Mouse (Mus musculus) heart, embryonic 16.5 days (tissue): ENCODE measurements at regions not wholly inside any gene's neighbourhood (a gene's known extent, or its start where the extent isn't known, plus 50 kb on each side); places are given as distances from the start of the nearest gene placed in this dataset.

Experiments used
- ATAC-seq: fragments of 200-750 bp; cut with Nextera tagmentation; replicated peaks from 2 replicates; pipeline ENCODE4 v1.8.0; 2017; ENCODE audit warnings: moderate number of reproducible peaks; ENCODE audit not compliant: insufficient read depth, low FRiP score; ENCODE audit errors: extremely low read depth
- H3K27ac ChIP-seq: fragments of 300-500 bp; sonication (generic); 2 replicates; pipeline ENCODE4 v1.5.1; 2014; ENCODE audit warnings: mild to moderate bottlenecking, low read length, control low read depth, moderate library complexity
- H3K27me3 ChIP-seq: fragments of 300-500 bp; sonication (generic); 2 replicates; pipeline ENCODE4 v1.6.1; 2014; ENCODE audit warnings: low read length, mixed read lengths; ENCODE audit not compliant: control insufficient read depth, insufficient read depth
- H3K36me3 ChIP-seq: fragments of 300-500 bp; sonication (generic); 2 replicates; pipeline ENCODE4 v1.6.1; 2014; ENCODE audit not compliant: control insufficient read depth, insufficient read depth
- H3K4me1 ChIP-seq: fragments of 300-500 bp; sonication (generic); 2 replicates; pipeline ENCODE4 v1.6.1; 2014; ENCODE audit warnings: low read length, mixed read lengths; ENCODE audit not compliant: control insufficient read depth, insufficient read depth
- H3K4me2 ChIP-seq: fragments of 300-500 bp; sonication (generic); 2 replicates; pipeline ENCODE4 v1.6.1; 2014; ENCODE audit warnings: low read depth, mild to moderate bottlenecking, control low read depth, low read length
- H3K4me3 ChIP-seq: fragments of 300-500 bp; sonication (generic); 2 replicates; pipeline ENCODE4 v1.5.1; 2014; ENCODE audit warnings: mild to moderate bottlenecking, control low read depth, low read length
- H3K9ac ChIP-seq: fragments of 300-500 bp; sonication (generic); 2 replicates; pipeline ENCODE4 v1.6.1; 2014; ENCODE audit warnings: low read length, control low read depth
- H3K9me3 ChIP-seq: fragments of 300-500 bp; sonication (generic); replicated peaks from 2 replicates; pipeline ENCODE4 v1.6.1; 2016; ENCODE audit warnings: low read length; ENCODE audit not compliant: control insufficient read depth
- WGBS: fragments of 180-500 bp; shearing (Covaris S2); extraction: QIAGEN DNeasy Blood & Tissue Kit; methylation state at CpG from one replicate; pipeline ENCODE4 v1.1.7; 2014; 5-methylcytosine and 5-hydroxymethylcytosine counted together

DNA sequence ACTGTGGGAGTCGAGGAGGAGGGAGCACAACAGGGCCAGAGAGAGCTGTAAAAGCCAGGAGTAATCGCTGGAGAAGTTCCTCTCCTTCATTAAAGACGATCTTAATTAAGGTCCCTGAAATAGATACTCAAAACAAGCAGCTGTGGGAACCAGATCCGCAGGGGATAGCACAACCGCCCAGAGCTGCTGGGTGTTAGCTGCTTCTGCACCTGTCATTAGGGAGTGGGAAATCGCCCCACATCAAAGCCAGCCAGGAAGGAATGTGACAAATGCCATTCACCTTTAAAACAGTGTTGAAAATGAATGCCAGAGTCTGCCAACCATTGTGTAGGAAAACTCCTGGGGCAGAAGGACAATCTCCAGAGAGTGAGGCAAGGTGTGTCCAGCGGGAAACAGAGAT, 112.5 kb downstream of the Cyp26b1 start:
- ATAC-seq: no peak
- Histone ChIP-seq H3K4me1 (peaks cover 4% of the 10 kb centered on the region; the same call in 1 of the 2 replicates), H3K4me2 (no peak overlapping the region), H3K9ac (no peak overlapping the region), H3K27me3 (no peaks in the 10 kb centered on the region), H3K4me3 (no peak overlapping the region), H3K36me3 (no peaks in the 10 kb centered on the region), H3K27ac (no peak overlapping the region), H3K9me3 (no peaks in the 10 kb centered on the region)
- 34% methylated on average over 7 of the region's 7 CpGs for WGBS

DNA sequence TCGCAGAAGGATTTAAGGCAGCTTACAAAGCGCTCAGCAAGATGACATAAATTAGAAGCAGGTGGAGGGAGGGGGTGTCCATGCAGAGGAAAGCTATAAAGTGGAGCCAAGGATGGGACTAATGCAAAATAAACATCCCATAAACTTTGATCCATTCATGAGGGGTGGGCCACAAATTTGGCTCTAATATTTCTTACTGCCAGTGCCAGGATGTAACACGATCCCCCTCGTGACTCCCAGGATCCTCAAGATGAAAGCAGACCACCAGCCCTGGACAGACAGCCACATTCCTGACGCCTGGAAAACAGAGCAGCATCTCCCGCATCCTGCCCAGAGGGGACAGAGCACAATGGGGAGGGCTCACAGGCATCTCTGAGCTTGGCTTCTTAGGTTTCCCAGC, 116.6 kb downstream of the Cyp26b1 start:
- Histone ChIP-seq H3K36me3 (no peaks in the 10 kb centered on the region), H3K9me3 (no peaks in the 10 kb centered on the region), H3K4me3 (no peak overlapping the region), H3K4me2 (no peak overlapping the region), H3K27ac (no peak overlapping the region), H3K27me3 (no peaks in the 10 kb centered on the region), H3K4me1 (peaks cover 4% of the 10 kb centered on the region; the same call in 1 of the 2 replicates), H3K9ac (no peak overlapping the region)
- 42% methylated on average over 6 of the region's 6 CpGs for WGBS
- ATAC-seq: no peak

DNA sequence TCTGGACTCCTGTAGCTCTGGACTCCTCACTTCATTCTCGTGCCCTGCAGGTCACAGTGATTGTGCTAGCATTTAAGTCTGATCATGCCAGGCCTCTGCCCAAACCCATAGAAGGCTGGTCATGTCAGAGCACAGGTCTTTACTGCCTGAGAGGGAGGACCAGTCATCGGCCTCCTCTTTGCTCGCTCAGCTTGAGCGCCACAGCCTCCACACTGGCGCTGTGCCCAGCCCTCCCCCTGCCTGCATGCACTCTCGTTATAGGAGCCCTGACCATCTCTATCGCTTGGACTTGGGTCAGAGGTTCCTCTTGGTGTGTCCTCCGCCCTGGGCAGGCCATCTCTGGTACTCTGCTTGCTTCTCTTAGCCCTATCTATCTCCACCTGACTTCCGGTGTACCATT, 117.2 kb downstream of the Cyp26b1 start:
- H3K4me1 ChIP-seq: peaks cover 4% of the 10 kb centered on the region; the same call in 1 of the 2 replicates
- no peaks in the 10 kb centered on the region for H3K36me3 ChIP-seq
- no peaks in the 10 kb centered on the region for H3K9me3 ChIP-seq
- no peak for ATAC-seq
- H3K27ac ChIP-seq: no peak overlapping the region
- H3K9ac ChIP-seq: no peak overlapping the region
- H3K27me3 ChIP-seq: no peaks in the 10 kb centered on the region
- WGBS: 33% methylated on average over 9 of the region's 9 CpGs
- 0 out of 2 replicates have a peak overlapping the region, but pooled peaks have one; percentile 23 for H3K4me2 ChIP-seq
- no peak overlapping the region for H3K4me3 ChIP-seq

DNA sequence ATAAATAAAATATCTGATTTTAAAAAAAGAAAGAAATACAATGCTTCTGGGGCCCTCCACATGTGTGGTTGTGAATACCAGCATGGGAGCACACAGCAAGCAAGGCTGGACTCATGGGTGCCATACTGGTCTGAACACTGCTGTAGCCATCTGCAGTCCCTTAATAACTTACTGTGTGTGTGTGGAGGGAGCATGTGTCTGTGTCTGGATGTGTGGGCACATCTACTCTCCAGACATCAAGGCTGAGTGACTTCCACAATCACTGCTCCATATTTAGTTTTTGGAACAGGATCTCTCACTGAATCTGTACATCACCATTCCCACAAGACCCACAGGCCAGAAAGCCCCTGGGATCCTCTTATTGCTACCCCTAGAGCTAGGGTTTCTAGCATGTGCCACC, 118.9 kb downstream of the Cyp26b1 start:
- H3K4me3 ChIP-seq: no peak overlapping the region
- no peak overlapping the region for H3K27ac ChIP-seq
- no peaks in the 10 kb centered on the region for H3K36me3 ChIP-seq
- no peaks in the 10 kb centered on the region for H3K9me3 ChIP-seq
- H3K4me1 ChIP-seq: peaks cover 4% of the 10 kb centered on the region; the same call in 1 of the 2 replicates
- no peak overlapping the region for H3K4me2 ChIP-seq
- no peaks in the 10 kb centered on the region for H3K27me3 ChIP-seq
- ATAC-seq: no peak
- H3K9ac ChIP-seq: no peak overlapping the region

DNA sequence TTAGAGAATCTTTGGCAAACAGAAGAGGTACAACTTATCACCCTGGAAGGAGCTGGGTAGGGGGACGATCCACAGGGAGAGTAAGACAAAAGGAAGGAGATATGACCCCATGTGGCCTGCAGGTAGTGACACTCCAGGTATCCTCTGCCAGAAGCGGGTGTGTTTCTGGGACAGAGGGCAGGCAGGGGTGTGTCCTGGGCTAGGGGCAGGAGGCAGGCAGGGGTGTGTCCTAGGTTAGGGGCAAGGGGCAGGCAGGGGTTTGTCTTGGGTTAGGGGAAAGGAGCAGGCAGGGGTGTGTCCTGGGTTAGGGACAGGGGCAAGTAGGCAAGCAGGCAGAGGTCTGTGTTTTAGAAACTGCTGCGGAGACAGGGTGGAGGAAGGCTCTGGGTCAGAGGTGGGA, 120.5 kb downstream of the Cyp26b1 start:
- Histone ChIP-seq H3K4me2 (no peak overlapping the region), H3K4me3 (no peak overlapping the region), H3K27me3 (no peaks in the 10 kb centered on the region), H3K9me3 (no peaks in the 10 kb centered on the region), H3K27ac (no peak overlapping the region), H3K4me1 (peaks cover 4% of the 10 kb centered on the region; the same call in 1 of the 2 replicates), H3K36me3 (no peaks in the 10 kb centered on the region), H3K9ac (no peak overlapping the region)
- WGBS: 79% methylated on average over 3 of the region's 3 CpGs
- no peak for ATAC-seq

DNA sequence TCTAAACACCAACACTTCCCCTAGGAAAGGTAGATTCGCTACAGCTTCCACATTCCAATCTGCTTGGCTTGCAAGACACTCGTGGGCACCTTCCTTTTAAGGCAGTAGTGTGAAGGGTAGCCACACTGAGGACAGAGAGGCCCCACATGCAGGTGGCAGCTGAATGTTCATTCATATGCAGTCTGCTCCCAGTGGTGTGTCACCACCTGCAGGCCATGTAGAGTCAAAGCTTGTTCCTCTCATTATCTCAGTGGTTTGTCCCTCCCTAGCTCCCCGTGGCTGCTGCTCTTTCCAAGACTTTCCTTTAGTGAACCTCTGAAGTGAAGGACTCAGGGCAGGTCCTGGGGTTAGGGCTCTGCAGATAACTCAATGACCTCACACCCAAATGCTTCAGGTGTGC, 121.4 kb downstream of the Cyp26b1 start:
- Histone ChIP-seq H3K4me1 (peaks cover 4% of the 10 kb centered on the region; the same call in 1 of the 2 replicates), H3K27ac (no peak overlapping the region), H3K36me3 (no peaks in the 10 kb centered on the region), H3K4me3 (no peak overlapping the region), H3K9me3 (no peaks in the 10 kb centered on the region), H3K27me3 (no peaks in the 10 kb centered on the region), H3K4me2 (no peak overlapping the region), H3K9ac (no peak overlapping the region)
- no peak for ATAC-seq
- 20% methylated on average over 3 of the region's 3 CpGs for WGBS

DNA sequence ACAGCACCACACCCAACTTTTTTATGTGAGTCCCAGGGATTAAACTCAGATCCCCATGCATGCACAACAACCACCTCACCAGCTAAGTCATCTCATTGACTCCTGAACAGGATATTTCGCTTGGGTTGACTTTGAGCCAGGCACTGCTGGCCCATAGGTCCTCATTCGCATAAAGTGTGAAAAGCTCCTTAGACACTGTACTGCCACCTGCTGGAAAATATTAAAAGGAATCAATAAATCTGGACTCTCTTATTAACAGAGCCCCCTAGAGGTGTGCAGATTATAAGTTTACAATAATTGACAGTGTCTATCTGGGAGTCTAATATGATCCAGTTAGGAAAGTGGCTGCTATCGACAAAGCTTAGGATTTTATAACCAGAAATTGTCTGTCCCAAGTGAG, 126.4 kb downstream of the Cyp26b1 start:
- Histone ChIP-seq H3K4me3 (no peak overlapping the region), H3K4me2 (no peak overlapping the region), H3K9me3 (no peaks in the 10 kb centered on the region), H3K4me1 (no peaks in the 10 kb centered on the region), H3K27ac (no peak overlapping the region), H3K9ac (no peak overlapping the region), H3K36me3 (no peaks in the 10 kb centered on the region), H3K27me3 (peaks cover 4% of the 10 kb centered on the region; the same call in 1 of the 2 replicates)
- 80% methylated on average over 3 of the region's 3 CpGs for WGBS
- ATAC-seq: no peak

DNA sequence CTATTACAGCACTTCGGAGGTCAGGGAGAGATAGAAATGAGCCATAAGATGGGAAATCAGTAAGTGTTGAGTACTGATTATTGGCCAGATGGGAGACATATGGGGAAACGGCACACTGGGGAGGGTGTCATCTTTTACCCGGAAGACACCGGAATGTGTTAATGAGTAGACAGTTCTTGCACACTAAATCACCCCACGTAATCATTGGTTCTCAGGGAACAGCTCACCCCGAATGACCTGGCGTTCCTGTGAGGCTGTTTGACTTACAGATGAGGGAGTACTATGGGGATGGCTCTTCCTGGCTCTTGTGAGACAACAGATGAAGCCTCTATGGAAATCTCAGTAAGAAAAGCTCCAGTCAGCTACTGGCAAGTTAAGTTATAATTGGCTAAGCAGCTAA, 127.5 kb downstream of the Cyp26b1 start:
- H3K9me3 ChIP-seq: no peaks in the 10 kb centered on the region
- no peaks in the 10 kb centered on the region for H3K4me1 ChIP-seq
- H3K4me2 ChIP-seq: no peak overlapping the region
- 83% methylated on average over 7 of the region's 7 CpGs for WGBS
- no peaks in the 10 kb centered on the region for H3K36me3 ChIP-seq
- no peak overlapping the region for H3K27ac ChIP-seq
- H3K9ac ChIP-seq: no peak overlapping the region
- ATAC-seq: no peak
- H3K27me3 ChIP-seq: peaks cover 4% of the 10 kb centered on the region; the same call in 1 of the 2 replicates
- H3K4me3 ChIP-seq: no peak overlapping the region

DNA sequence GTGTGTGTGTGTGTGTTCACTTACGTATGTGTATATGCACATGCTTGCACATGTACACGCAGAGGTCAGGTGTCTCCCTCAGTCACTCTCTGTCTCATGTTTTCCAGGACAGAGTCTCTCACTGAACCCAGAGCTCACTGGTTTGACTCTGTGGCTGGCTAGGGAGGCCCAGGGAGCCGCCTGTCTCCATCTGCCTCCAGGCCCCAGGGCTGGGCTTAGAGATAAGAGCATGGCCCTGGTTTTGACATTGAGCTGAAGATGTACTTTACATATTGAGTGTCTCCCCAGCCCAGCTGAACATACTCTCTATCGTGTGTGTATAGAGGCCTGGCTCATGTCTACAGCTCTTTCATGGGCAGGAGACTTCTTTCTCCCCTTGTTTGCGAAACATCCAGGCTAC, 128.1 kb downstream of the Cyp26b1 start:
- no peak for ATAC-seq

More for the DNA sequence above, 128.1 kb downstream of the Cyp26b1 start:
- Histone ChIP-seq H3K9me3 (no peaks in the 10 kb centered on the region), H3K9ac (no peak overlapping the region), H3K27ac (no peak overlapping the region), H3K4me1 (no peaks in the 10 kb centered on the region), H3K4me2 (no peak overlapping the region), H3K4me3 (no peak overlapping the region), H3K27me3 (peaks cover 4% of the 10 kb centered on the region; the same call in 1 of the 2 replicates), H3K36me3 (no peaks in the 10 kb centered on the region)
- 64% methylated on average over 5 of the region's 5 CpGs for WGBS
